Mouse (Mus musculus) brain, adult 2 months (tissue): ENCODE measurements at regions not wholly inside any gene's neighbourhood (a gene's known extent, or its start where the extent isn't known, plus 50 kb on each side); places are given as distances from the start of the nearest gene placed in this dataset.

ENCODE experiments used
- DNase-seq: peaks from one replicate; pipeline ENCODE4 v3.0.0; 2011; ENCODE audit warnings: low read depth, low spot score

- peak; percentile 49 for DNase-seq
Observed at GRCm38 (mm10) chr3:56302346-56303185, 119.1 kb upstream of the Nbea start.

DNA sequence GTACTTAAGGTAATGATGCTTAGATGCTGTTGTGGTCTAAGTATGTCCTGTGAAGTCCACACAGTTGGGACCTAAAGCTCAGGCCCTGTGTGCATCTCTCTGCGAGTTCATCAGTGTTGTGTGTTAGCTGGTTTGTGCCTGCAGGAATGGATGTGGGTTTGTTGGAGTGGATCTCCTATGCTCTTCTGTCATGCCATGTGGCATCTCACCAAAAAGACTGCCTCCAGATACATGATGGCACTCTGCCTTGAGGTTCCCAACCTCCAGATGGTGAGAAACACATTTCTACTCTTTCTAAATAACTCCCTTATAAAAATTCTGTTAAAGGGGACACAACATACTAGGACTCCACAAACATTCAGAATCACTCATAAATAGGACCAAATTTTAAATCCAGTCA is 117.3 kb upstream of the Nbea start:
- DNase-seq = peak; percentile 86

DNA sequence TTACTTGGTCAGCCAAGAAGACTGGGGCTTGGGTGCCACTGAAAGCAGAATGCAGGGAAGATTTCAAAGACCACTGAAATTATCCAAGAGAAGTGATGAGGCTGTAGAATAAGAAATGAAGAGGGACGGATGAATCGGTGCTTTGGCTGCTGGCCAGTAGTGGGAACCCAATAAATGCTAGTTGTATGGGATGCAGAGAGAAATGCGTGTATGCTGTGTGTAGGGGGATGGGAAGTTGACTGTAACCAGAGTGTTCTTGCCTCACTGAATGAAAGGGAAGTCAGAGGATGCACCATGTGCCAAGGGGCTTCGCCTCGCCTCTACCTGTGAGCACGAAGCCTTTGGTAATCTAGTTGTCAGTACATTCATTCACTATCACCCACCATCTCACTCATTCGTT is 112.1 kb upstream of the Nbea start:
- no peak for DNase-seq

GRCm38 (mm10) chr3:56281507-56281906 is 98.0 kb upstream of the Nbea start:
- no peak for DNase-seq

GRCm38 (mm10) chr3:56280330-56280957 is 96.9 kb upstream of the Nbea start:
- DNase-seq = no peak

DNA sequence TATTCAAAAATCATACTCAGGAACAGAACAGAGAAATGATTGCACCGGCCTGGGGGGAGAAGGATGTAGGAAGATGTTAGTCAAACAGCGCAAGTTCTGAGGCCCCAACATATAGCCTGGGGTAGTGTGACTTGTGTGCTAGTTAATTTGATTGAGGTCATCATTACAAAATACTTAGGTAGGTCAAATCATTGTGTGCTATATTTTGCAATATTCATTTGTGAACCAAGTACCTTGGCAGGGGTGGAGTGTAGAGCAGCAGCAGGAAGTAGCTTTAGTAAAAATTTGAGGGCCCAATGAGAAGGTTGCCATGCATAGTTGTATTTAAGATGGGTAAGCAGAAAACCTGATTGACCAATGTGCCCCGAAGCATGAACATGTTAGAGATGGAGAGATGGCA is 89.1 kb upstream of the Nbea start:
- DNase-seq = no peak

GRCm38 (mm10) chr3:56270241-56270830 is 86.8 kb upstream of the Nbea start:
- peak; percentile 71 for DNase-seq

DNA sequence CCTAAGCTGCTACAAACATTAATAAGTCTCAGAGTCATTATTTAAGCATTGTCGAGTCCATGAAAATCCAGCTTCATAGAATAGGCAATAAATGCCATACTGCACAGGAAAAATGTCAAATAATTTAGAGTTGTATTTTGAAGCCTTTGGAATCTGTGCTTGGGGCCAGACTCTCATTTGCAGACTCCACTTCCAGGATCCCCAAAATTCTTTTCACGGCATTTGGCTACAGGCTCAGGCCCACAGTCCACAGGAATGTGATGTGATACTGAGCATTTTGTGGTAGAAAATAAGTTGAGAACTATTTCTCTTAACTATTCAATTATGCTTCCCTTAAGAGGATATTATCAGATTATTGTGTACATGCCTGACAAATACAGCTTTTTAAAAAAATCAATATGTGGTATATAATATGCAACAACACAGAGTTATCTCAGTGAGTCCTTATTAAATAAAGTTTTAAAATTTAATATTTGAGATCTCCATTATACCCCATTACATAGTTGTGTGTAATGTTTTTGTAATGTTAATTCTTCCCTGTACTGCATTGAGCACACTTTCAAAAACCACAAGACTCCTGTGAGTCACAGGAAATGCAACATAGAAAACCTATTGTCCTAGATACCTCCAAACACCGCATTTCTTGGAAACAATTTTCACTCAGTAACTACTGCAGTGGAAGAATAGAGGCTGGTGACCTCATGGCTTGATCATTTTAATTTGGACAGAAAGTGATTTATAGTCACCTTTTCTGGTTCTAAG is 78.5 kb upstream of the Nbea start:
- no peak for DNase-seq

DNA sequence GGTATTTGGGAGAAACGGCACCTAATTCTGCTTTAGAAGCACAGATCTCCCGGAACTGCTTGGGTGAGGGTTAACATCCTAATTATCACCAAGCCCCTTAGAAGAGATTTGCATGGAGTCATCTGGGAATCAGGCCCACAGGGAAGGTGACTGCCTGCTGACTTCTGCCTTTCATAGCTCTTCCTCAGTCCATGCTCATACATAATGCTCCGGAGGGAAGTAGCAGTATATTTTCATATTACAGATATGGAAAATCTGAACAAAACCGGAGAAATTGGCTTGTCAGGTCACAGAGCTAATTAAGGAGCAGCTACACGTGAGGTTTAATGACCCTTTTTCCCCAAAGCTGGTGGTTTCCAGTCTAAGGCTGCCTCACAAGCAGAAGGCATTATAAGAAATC is 72.8 kb upstream of the Nbea start:
- no peak for DNase-seq

DNA sequence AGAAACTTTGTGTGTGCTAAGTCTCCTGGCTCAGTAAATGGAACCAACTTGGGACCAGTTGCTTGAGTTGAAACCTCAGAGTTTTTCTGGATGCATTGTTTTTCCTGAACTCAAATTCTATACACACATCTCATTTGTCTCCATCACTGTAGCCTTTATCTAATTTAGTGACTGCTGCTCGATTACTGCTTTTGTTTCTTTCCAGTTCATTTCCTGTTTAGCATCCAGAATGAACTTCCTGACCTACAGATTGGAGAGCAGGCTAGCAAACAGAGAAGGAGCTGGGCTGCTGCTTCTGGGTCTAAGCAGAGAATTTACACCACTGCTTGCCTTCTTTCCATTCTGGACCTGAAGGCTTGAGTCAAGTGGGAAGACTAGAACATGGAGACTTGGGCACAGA is 60.9 kb upstream of the Nbea start:
- DNase-seq = no peak

DNA sequence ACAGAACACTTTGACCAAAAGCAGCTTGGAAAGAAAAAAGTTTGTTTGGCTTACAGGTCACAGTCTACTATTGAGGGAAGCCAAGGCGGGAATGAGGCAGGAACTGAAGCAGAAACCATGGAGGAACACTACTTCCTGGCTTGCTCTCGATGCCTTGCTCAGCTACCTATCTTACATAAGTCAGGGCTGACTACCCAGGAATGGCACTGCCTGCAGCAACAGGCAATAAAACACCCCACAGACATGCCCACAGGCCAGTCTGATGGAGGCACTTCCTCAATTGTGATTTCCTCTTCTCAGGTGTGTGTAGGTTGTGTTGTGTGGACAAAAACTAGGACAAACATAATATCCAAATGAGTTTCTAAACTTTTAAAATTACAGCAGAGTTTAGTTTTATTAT is 54.7 kb upstream of the Nbea start:
- no peak for DNase-seq

DNA sequence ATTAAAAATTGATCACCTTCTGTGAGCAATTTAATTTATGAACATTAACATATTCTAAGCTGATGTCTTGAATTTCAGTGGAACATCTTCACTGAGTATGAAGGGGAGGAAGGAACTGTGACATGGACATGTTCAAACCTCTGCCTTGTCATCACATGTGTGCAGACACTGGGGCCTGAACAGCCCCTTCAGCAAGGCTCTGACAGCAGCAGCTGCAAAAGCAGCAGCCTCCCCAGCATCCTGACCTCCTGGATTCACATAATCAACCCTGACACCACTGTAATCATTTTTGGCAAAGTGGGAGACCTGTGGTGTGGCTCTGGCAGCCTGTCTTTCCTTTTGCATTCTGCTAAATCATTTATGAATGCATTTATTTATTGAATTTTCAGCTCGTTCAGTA is 52.7 kb upstream of the Nbea start:
- DNase-seq = no peak
